Mouse (Mus musculus) spleen, adult 2 months (tissue): ENCODE measurements at regions not wholly inside any gene's neighbourhood (a gene's known extent, or its start where the extent isn't known, plus 50 kb on each side); places are given as distances from the start of the nearest gene placed in this dataset.
A peak's percentile ranks its signal among the peaks of the same experiment; 100 is the strongest.

Experiments used
- DNase-seq, 2 experiments: peaks; one replicate each; pipeline versions ENCODE4 v3.0.0 to v3.0.0-alpha.2; 2012 to 2021; ENCODE audit warnings: low spot score in 2 of 2, low read depth in 1 of 2
- H3K27ac ChIP-seq: fragments of 200-500 bp; 2 replicates; pipeline ENCODE4 v1.5.1; 2012; ENCODE audit warnings: low read length, inconsistent platforms; ENCODE audit not compliant: insufficient read depth
- H3K27me3 ChIP-seq: fragments of 200-500 bp; 2 replicates; pipeline ENCODE4 v1.6.1; 2012; ENCODE audit warnings: mild to moderate bottlenecking, moderate library complexity, low read length, inconsistent platforms; ENCODE audit not compliant: control insufficient read depth, insufficient read depth
- H3K36me3 ChIP-seq: fragments of 200-500 bp; 2 replicates; pipeline ENCODE4 v1.6.1; 2012; ENCODE audit warnings: mild to moderate bottlenecking, low read length, inconsistent platforms; ENCODE audit not compliant: control insufficient read depth, insufficient read depth
- H3K4me1 ChIP-seq: fragments of 200-500 bp; 2 replicates; pipeline ENCODE4 v1.6.1; 2011; ENCODE audit warnings: inconsistent platforms; ENCODE audit not compliant: control insufficient read depth, insufficient read depth, insufficient read length
- H3K4me3 ChIP-seq: fragments of 200-500 bp; 2 replicates; pipeline ENCODE4 v1.5.1; 2011; ENCODE audit warnings: mild to moderate bottlenecking, inconsistent platforms; ENCODE audit not compliant: insufficient read depth, insufficient read length; ENCODE audit errors: extremely low read depth
- CTCF ChIP-seq: fragments of 200-500 bp; IDR thresholded peaks from 2 replicates; pipeline ENCODE4 v1.5.1; 2011; ENCODE audit warnings: mild to moderate bottlenecking, inconsistent platforms; ENCODE audit not compliant: insufficient read depth, insufficient read length, insufficient replicate concordance; ENCODE audit errors: extremely low read depth
- POLR2A ChIP-seq: fragments of 200-500 bp; IDR thresholded peaks from 2 replicates; pipeline ENCODE4 v1.6.1; 2011; ENCODE audit warnings: low read depth, low read length, inconsistent platforms
- WGBS: fragments of 180-500 bp; shearing (Covaris S2); methylation state at CpG from one replicate; pipeline ENCODE4 v1.1.7; 2018; 5-methylcytosine and 5-hydroxymethylcytosine counted together

DNA sequence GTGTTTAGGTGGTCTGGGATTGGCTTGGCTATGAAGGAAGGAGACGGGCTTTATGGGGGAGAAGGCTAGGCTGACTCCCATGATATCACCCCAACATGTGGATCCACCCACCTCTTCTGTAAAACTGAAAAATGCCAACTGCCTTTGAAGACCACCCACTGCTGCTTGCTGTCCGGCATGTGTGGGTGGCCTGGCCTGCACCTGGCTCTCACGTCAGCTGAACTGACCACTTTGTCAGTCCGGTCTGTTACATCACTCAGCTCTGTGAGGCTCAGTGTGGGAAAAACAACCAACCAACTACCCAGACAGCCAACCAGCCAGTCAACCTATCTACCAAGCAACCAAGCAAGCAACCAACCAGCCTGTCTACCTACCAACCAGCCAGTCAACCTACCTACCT, 305.5 kb downstream of the Tbc1d1 start:
- Histone ChIP-seq H3K27ac (no peak overlapping the region), H3K4me3 (no peak overlapping the region), H3K36me3 (no peaks in the 10 kb centered on the region), H3K4me1 (no peaks in the 10 kb centered on the region; the same call in 1 of the 2 replicates), H3K27me3 (no peaks in the 10 kb centered on the region)
- 90% methylated on average over 4 of the region's 4 CpGs for WGBS
- TF ChIP-seq CTCF (no peak), POLR2A (no peak)
- no peak for DNase-seq

GRCm38 (mm10) chr5:64462411-64462810, 306.3 kb downstream of the Tbc1d1 start:
- 87% methylated on average over 3 of the region's 3 CpGs for WGBS
- DNase-seq: no peak
- TF ChIP-seq POLR2A (no peak), CTCF (no peak)

GRCm38 (mm10) chr5:64463570-64463969, 307.5 kb downstream of the Tbc1d1 start:
- TF ChIP-seq CTCF: no peak
- no peak for TF ChIP-seq POLR2A
- no peaks in the 10 kb centered on the region for H3K4me1 ChIP-seq
- H3K27ac ChIP-seq: no peak overlapping the region
- 78% methylated on average over 5 of the region's 5 CpGs for WGBS
- H3K27me3 ChIP-seq: no peaks in the 10 kb centered on the region
- no peak for DNase-seq
- H3K36me3 ChIP-seq: no peaks in the 10 kb centered on the region
- H3K4me3 ChIP-seq: no peak overlapping the region

More at GRCm38 (mm10) chr5:64462411-64462810, 306.3 kb downstream of the Tbc1d1 start:
- Histone ChIP-seq H3K27me3 (no peaks in the 10 kb centered on the region), H3K4me3 (no peak overlapping the region), H3K27ac (no peak overlapping the region), H3K36me3 (no peaks in the 10 kb centered on the region), H3K4me1 (no peaks in the 10 kb centered on the region; the same call in 1 of the 2 replicates)

DNA sequence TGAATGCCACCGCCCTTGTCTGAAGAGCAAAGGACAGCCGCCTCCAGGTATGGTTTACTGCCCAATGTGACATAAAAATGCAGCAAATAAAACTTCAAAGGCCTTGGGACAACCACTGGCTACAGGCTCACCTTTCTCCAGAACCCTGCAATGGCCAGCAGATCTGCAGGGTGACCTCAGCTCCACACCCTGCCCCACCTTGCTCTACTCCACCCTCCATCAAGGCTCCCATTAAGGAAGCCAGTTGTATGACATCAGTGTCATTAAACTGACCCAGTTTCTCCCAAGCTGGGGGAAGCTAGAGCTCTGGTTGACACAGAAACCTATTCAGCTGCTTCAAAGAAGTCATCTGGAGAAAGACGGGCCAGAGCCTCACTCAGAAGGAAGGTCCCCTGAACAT, 310.2 kb downstream of the Tbc1d1 start:
- 98% methylated on average over 3 of the region's 3 CpGs for WGBS
- DNase-seq: no peak
- Histone ChIP-seq H3K27me3 (no peaks in the 10 kb centered on the region), H3K4me3 (no peak overlapping the region), H3K27ac (no peak overlapping the region), H3K4me1 (no peaks in the 10 kb centered on the region), H3K36me3 (no peaks in the 10 kb centered on the region)
- TF ChIP-seq CTCF (no peak), POLR2A (no peak)

- WGBS: 89% methylated on average over 3 of the region's 3 CpGs
- Histone ChIP-seq H3K4me1 (0 out of 2 replicates have a peak, but pooled peaks cover under 1% of the 10 kb centered on the region), H3K4me3 (no peak overlapping the region), H3K36me3 (no peaks in the 10 kb centered on the region), H3K27ac (no peak overlapping the region), H3K27me3 (no peaks in the 10 kb centered on the region)
- TF ChIP-seq CTCF (no peak), POLR2A (no peak)
- no peak for DNase-seq
Measured at GRCm38 (mm10) chr5:64467856-64468255, 311.8 kb downstream of the Tbc1d1 start.

GRCm38 (mm10) chr5:64468307-64468706, 312.2 kb downstream of the Tbc1d1 start:
- DNase-seq: no peak
- Histone ChIP-seq H3K27me3 (no peaks in the 10 kb centered on the region), H3K4me3 (no peak overlapping the region), H3K36me3 (no peaks in the 10 kb centered on the region), H3K4me1 (peaks cover 4% of the 10 kb centered on the region; the same call in 1 of the 2 replicates), H3K27ac (no peak overlapping the region)
- 81% methylated on average over 7 of the region's 7 CpGs for WGBS
- no peak for TF ChIP-seq POLR2A
- TF ChIP-seq CTCF: no peak

- no peak overlapping the region for H3K4me3 ChIP-seq
- no peaks in the 10 kb centered on the region for H3K27me3 ChIP-seq
- H3K36me3 ChIP-seq: no peaks in the 10 kb centered on the region
- TF ChIP-seq POLR2A: no peak
- TF ChIP-seq CTCF: no peak
- H3K4me1 ChIP-seq: peaks cover 4% of the 10 kb centered on the region; the same call in 1 of the 2 replicates
- 67% methylated on average over 3 of the region's 3 CpGs for WGBS
- H3K27ac ChIP-seq: peak overlapping the region; percentile 13
- DNase-seq: no peak
Measured at GRCm38 (mm10) chr5:64472008-64472407, 315.9 kb downstream of the Tbc1d1 start.
